Mouse (Mus musculus): ENCODE data around the gene Cat. TPM values are rescaled to one million over a fixed set of nuclear protein-coding genes. Genes with fewer than 3 reads are reported as not detected.
A peak's percentile ranks its signal among the peaks of the same experiment; 100 is the strongest.

Cat gene
- polyA plus RNA-seq, 1 experiment from 2014 or later, result 117 TPM

DNA sequence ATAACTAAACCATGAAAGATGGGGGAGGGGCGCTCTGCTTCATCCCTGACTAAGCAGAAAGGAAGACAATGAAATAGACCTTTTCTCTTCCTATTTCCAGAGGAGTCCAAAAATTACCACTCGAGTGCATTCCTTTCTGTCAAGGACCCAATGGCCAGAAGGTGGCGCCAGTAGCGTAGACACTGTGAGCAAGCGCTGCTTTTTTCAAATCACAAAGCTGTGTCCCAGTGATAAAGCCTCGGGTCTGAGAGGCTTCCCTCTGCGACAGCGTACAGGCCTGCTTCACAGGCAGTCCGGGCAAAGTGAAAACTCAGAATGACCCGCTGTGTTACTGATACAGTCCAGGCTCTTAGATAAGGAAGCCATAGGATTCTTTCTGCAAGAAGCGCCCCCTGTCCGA lies 45.2 kb downstream of the Cat start:
- Histone ChIP-seq H3K36me3 (ENCODE audit: control insufficient read depth, insufficient read depth, low read length) (no peaks in the 10 kb centered on the region), H3K4me1 (replicated peaks; ENCODE audit: control insufficient read depth, insufficient read depth, low read length) (no peaks in the 10 kb centered on the region; the same call in 1 of the 2 replicates), H3K27ac (ENCODE audit: low read depth) (no peak overlapping the region), H3K4me2 (ENCODE audit: low read length) (peak overlapping the region; percentile 39), H3K9ac (ENCODE audit: low read length) (no peak overlapping the region), H3K4me3 (ENCODE audit: low read depth, low read length) (no peak overlapping the region; the same call in 1 of the 2 replicates), H3K27me3 (replicated peaks; ENCODE audit: control insufficient read depth, insufficient read depth, low read length) (no peaks in the 10 kb centered on the region), H3K9me3 (ENCODE audit: control insufficient read depth, low read length) (no peaks in the 10 kb centered on the region)
- DNase-seq (ENCODE audit: low spot score) (peak; percentile 92), ATAC-seq (replicated peaks; ENCODE audit: low FRiP score, low TSS enrichment, low read depth) (0 out of 2 replicates have a peak, but pooled peaks have one; percentile 43)
- 5% methylated on average over 12 of the region's 12 CpGs for WGBS

- H3K4me3 ChIP-seq (ENCODE audit: low read depth, low read length), result no peak overlapping the region
- H3K27me3 ChIP-seq (replicated peaks; ENCODE audit: control insufficient read depth, insufficient read depth, low read length), result no peaks in the 10 kb centered on the region
- H3K4me2 ChIP-seq (ENCODE audit: low read length), result no peak overlapping the region
- H3K36me3 ChIP-seq (ENCODE audit: control insufficient read depth, insufficient read depth, low read length), result no peaks in the 10 kb centered on the region
- no peak overlapping the region for H3K27ac ChIP-seq (ENCODE audit: low read depth)
- WGBS, result 93% methylated on average over 11 of the region's 11 CpGs
- ATAC-seq (replicated peaks; ENCODE audit: low FRiP score, low TSS enrichment, low read depth) (no peak), DNase-seq (ENCODE audit: low spot score) (no peak)
- no peak overlapping the region for H3K9ac ChIP-seq (ENCODE audit: low read length)
- H3K4me1 ChIP-seq (replicated peaks; ENCODE audit: control insufficient read depth, insufficient read depth, low read length), result no peaks in the 10 kb centered on the region; the same call in 1 of the 2 replicates
- H3K9me3 ChIP-seq (ENCODE audit: control insufficient read depth, low read length), result no peaks in the 10 kb centered on the region
These were observed 45.8 kb downstream of the Cat start for GRCm38 (mm10) chr2:103439071-103439622.

- ATAC-seq (replicated peaks; ENCODE audit: low FRiP score, low TSS enrichment, low read depth), result no peak
- H3K36me3 ChIP-seq (ENCODE audit: control insufficient read depth, insufficient read depth, low read length), result no peaks in the 10 kb centered on the region
- no peaks in the 10 kb centered on the region; the same call in 1 of the 2 replicates for H3K4me1 ChIP-seq (replicated peaks; ENCODE audit: control insufficient read depth, insufficient read depth, low read length)
- no peak overlapping the region for H3K4me2 ChIP-seq (ENCODE audit: low read length)
- H3K27me3 ChIP-seq (replicated peaks; ENCODE audit: control insufficient read depth, insufficient read depth, low read length), result no peaks in the 10 kb centered on the region
- H3K9ac ChIP-seq (ENCODE audit: low read length), result no peak overlapping the region
- no peak for DNase-seq (ENCODE audit: low spot score)
- H3K4me3 ChIP-seq (ENCODE audit: low read depth, low read length), result no peak overlapping the region
- no peak overlapping the region for H3K27ac ChIP-seq (ENCODE audit: low read depth)
- WGBS, result 39% methylated on average over 5 of the region's 5 CpGs
- no peaks in the 10 kb centered on the region for H3K9me3 ChIP-seq (ENCODE audit: control insufficient read depth, low read length)
These were observed 48.4 kb downstream of the Cat start for GRCm38 (mm10) chr2:103436534-103436933.

DNA sequence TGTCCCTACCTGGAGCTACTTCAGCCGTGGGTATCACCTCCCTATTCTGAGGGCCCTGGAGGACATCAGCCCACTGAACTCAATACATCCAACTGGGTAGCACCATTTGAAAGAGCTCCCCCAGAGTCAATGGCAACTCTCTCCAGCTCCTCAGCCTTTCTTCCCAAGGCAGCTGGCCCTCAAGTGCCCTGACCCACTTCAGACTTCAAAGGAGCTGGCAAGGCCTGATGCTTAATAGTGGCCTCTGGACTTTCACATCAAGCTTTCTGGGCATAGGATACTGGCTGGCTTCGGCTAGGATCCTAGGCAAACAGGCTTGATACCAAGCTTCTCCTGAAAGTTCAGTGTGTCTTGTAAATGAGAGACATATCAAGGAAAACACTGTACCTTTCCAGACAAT lies 49.9 kb downstream of the Cat start:
- H3K4me1 ChIP-seq (replicated peaks; ENCODE audit: control insufficient read depth, insufficient read depth, low read length), result no peaks in the 10 kb centered on the region; the same call in 1 of the 2 replicates
- H3K27me3 ChIP-seq (replicated peaks; ENCODE audit: control insufficient read depth, insufficient read depth, low read length), result no peaks in the 10 kb centered on the region
- H3K9me3 ChIP-seq (ENCODE audit: control insufficient read depth, low read length), result no peaks in the 10 kb centered on the region
- no peak overlapping the region for H3K4me3 ChIP-seq (ENCODE audit: low read depth, low read length)
- ATAC-seq (replicated peaks; ENCODE audit: low FRiP score, low TSS enrichment, low read depth), result no peak
- WGBS, result 75% methylated on average over 2 of the region's 2 CpGs
- no peak overlapping the region for H3K4me2 ChIP-seq (ENCODE audit: low read length)
- no peak overlapping the region for H3K9ac ChIP-seq (ENCODE audit: low read length)
- no peaks in the 10 kb centered on the region for H3K36me3 ChIP-seq (ENCODE audit: control insufficient read depth, insufficient read depth, low read length)
- H3K27ac ChIP-seq (ENCODE audit: low read depth), result no peak overlapping the region
- DNase-seq (ENCODE audit: low spot score), result no peak

DNA sequence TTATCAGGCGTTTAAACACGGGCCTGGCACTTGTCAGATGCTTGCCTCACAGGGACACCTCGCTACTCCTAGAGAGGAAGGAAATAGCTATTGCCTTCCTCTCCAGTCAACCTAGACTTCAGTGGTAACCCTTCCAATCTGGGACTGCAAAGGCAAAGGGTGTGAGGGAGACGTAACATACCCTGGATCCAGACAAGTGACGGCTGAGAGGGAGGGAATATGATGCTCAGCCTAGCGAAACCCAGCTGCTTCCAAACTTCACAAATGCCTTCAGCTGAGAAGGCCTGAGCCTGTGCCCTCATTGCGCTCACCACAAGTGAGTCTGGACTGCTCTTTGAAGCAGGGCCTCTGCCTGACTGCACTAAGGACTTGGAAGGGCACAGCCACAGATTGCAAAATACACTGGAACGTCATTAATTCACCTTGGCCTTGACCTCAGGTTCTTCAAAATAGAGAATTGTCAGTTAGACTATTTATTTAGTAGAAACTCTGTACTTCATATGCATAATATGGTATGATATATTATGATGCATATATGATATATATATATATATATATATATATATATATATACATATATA lies 52.2 kb downstream of the Cat start:
- no peaks in the 10 kb centered on the region for H3K27me3 ChIP-seq (replicated peaks; ENCODE audit: control insufficient read depth, insufficient read depth, low read length)

GRCm38 (mm10) chr2:103430712-103431111 lies 54.2 kb downstream of the Cat start:
- no peaks in the 10 kb centered on the region for H3K9me3 ChIP-seq (ENCODE audit: control insufficient read depth, low read length)
- no peaks in the 10 kb centered on the region for H3K27me3 ChIP-seq (replicated peaks; ENCODE audit: control insufficient read depth, insufficient read depth, low read length)
- WGBS, result 48% methylated on average over 1 of the region's 1 CpGs
- H3K27ac ChIP-seq (ENCODE audit: low read depth), result no peak overlapping the region
- no peak overlapping the region for H3K4me3 ChIP-seq (ENCODE audit: low read depth, low read length)
- no peaks in the 10 kb centered on the region for H3K4me1 ChIP-seq (replicated peaks; ENCODE audit: control insufficient read depth, insufficient read depth, low read length)
- no peak overlapping the region for H3K9ac ChIP-seq (ENCODE audit: low read length)
- H3K36me3 ChIP-seq (ENCODE audit: control insufficient read depth, insufficient read depth, low read length), result no peaks in the 10 kb centered on the region
- ATAC-seq (replicated peaks; ENCODE audit: low FRiP score, low TSS enrichment, low read depth) (no peak), DNase-seq (ENCODE audit: low spot score) (no peak)
- H3K4me2 ChIP-seq (ENCODE audit: low read length), result no peak overlapping the region

More for the DNA sequence above, 52.2 kb downstream of the Cat start:
- no peak overlapping the region for H3K9ac ChIP-seq (ENCODE audit: low read length)
- no peaks in the 10 kb centered on the region for H3K36me3 ChIP-seq (ENCODE audit: control insufficient read depth, insufficient read depth, low read length)
- H3K27ac ChIP-seq (ENCODE audit: low read depth), result no peak overlapping the region
- H3K9me3 ChIP-seq (ENCODE audit: control insufficient read depth, low read length), result no peaks in the 10 kb centered on the region
- DNase-seq (ENCODE audit: low spot score) (no peak), ATAC-seq (replicated peaks; ENCODE audit: low FRiP score, low TSS enrichment, low read depth) (no peak)
- no peak overlapping the region for H3K4me3 ChIP-seq (ENCODE audit: low read depth, low read length)
- 52% methylated on average over 8 of the region's 8 CpGs for WGBS
- no peak overlapping the region for H3K4me2 ChIP-seq (ENCODE audit: low read length)
- no peaks in the 10 kb centered on the region; the same call in 1 of the 2 replicates for H3K4me1 ChIP-seq (replicated peaks; ENCODE audit: control insufficient read depth, insufficient read depth, low read length)

DNA sequence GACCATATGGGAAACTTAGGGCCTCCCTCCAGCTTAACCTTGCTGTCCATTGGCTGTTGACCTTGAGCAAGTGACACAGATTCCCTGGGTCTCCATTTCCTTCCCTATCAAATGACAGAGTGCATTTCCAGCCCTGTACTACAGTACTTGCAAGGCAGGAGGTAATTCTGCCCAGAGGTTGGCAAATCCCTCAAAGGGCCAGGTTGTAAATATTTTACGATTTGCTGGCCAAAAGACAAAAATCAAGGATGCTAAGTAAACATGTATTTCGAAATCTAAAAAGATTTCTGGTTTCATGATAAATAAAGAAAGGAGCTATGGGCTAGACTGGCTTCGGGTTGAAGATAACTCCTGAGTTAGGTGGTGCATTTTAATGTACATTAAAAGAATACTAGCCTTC lies 56.6 kb downstream of the Cat start:
- ATAC-seq (replicated peaks; ENCODE audit: low FRiP score, low TSS enrichment, low read depth) (no peak), DNase-seq (ENCODE audit: low spot score) (no peak)
- Histone ChIP-seq H3K27ac (ENCODE audit: low read depth) (no peak overlapping the region), H3K27me3 (replicated peaks; ENCODE audit: control insufficient read depth, insufficient read depth, low read length) (no peaks in the 10 kb centered on the region), H3K36me3 (ENCODE audit: control insufficient read depth, insufficient read depth, low read length) (no peaks in the 10 kb centered on the region), H3K4me1 (replicated peaks; ENCODE audit: control insufficient read depth, insufficient read depth, low read length) (no peaks in the 10 kb centered on the region; the same call in 1 of the 2 replicates), H3K4me2 (ENCODE audit: low read length) (no peak overlapping the region), H3K4me3 (ENCODE audit: low read depth, low read length) (no peak overlapping the region), H3K9ac (ENCODE audit: low read length) (no peak overlapping the region), H3K9me3 (ENCODE audit: control insufficient read depth, low read length) (no peaks in the 10 kb centered on the region)
- 75% methylated on average over 3 of the region's 3 CpGs for WGBS

GRCm38 (mm10) chr2:103425456-103426063 lies 59.4 kb downstream of the Cat start:
- no peak for DNase-seq (ENCODE audit: low spot score)
- WGBS, result 61% methylated on average over 11 of the region's 11 CpGs
- Histone ChIP-seq H3K27me3 (replicated peaks; ENCODE audit: control insufficient read depth, insufficient read depth, low read length) (no peaks in the 10 kb centered on the region), H3K9me3 (ENCODE audit: control insufficient read depth, low read length) (no peaks in the 10 kb centered on the region), H3K4me1 (replicated peaks; ENCODE audit: control insufficient read depth, insufficient read depth, low read length) (peaks cover 3% of the 10 kb centered on the region; the same call in 1 of the 2 replicates), H3K4me2 (ENCODE audit: low read length) (no peak overlapping the region), H3K27ac (ENCODE audit: low read depth) (no peak overlapping the region), H3K9ac (ENCODE audit: low read length) (no peak overlapping the region), H3K36me3 (ENCODE audit: control insufficient read depth, insufficient read depth, low read length) (no peaks in the 10 kb centered on the region), H3K4me3 (ENCODE audit: low read depth, low read length) (no peak overlapping the region)
- ATAC-seq (replicated peaks; ENCODE audit: low FRiP score, low TSS enrichment, low read depth), result no peak

All from intestine, embryonic 14.5 days (tissue).